Mouse (Mus musculus): Measurements from ENCODE around the gene Tusc2.

DNA sequence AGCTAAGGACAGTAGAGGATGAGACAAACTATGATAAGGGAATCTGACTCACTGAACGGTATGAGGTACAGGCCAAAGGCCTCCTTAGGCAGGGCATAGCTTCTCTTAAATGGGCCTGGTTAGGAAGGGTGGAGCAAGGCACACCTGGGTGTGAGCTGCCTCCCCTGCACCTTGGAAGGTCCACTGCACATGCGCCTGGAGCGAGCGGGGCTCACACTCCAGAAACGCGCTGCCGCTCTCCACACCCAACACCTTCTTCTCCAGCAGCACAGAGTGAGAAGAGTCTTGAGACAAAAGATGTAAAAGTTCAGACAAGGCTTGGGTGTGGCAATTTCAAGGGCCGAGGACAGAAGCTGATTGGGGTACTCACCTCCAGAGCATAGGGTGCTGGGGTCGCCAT, 36.4 kb downstream of the Tusc2 start:
- TF ChIP-seq CTCF (IDR thresholded peaks at IDR 0.05; ENCODE audit: low read depth, low read length) (no peak), POLR2A (IDR thresholded peaks at IDR 0.05; ENCODE audit: insufficient read depth, low read length) (no peak)
